Mouse (Mus musculus) brain, embryonic 14.5 days (tissue): Measurements from ENCODE around the gene Samhd1. TPM values are rescaled to one million over a fixed set of nuclear protein-coding genes. Genes with fewer than 3 reads are reported as not detected.
"Not testable (repeated sequence)": the region's sequence is repeated elsewhere in the genome, so short reads cannot be mapped to it uniquely, and the experiment has no call there.

Source experiments
- DNase-seq: peaks from one replicate; pipeline ENCODE4 v3.0.0-alpha.2; 2011; ENCODE audit warnings: low read depth
- CTCF ChIP-seq: fragments of 200-500 bp; IDR thresholded peaks from 2 replicates; pipeline ENCODE4 v1.5.1; 2012; ENCODE audit warnings: inconsistent platforms, mild to moderate bottlenecking, moderate library complexity, borderline replicate concordance; ENCODE audit not compliant: insufficient read depth, insufficient read length; ENCODE audit errors: extremely low read depth
- POLR2A ChIP-seq: fragments of 200-500 bp; IDR thresholded peaks from 2 replicates; pipeline ENCODE4 v1.6.1; 2012; ENCODE audit warnings: mild to moderate bottlenecking, inconsistent platforms, borderline replicate concordance; ENCODE audit not compliant: poor library complexity, insufficient read depth, insufficient read length, severe bottlenecking; ENCODE audit errors: extremely low read depth
- polyA plus RNA-seq: library from polyadenylated mRNA; depleted of rRNA; stranded (reverse); fragments of >200 nt; gene quantifications from 2 replicates; pipeline ENCODE4 v1.2.3, GENCODE M21; 2012; rRNA removed

The Samhd1 gene
- polyA plus RNA-seq = 15.0 and 19.2 TPM in 2 replicates

- DNase-seq = peak; percentile 96
- TF ChIP-seq POLR2A = peak; percentile 42; the same call in 1 of the 2 replicates
- peak; percentile 16; the same call in 1 of the 2 replicates for TF ChIP-seq CTCF
Measured at GRCm38 (mm10) chr2:157135014-157135413, at the start of gene Samhd1. Gene Samhd1, minus strand, starts transcription at chr2:157135265.

- no peak for TF ChIP-seq POLR2A
- TF ChIP-seq CTCF = no peak
- no peak for DNase-seq
Measured at GRCm38 (mm10) chr2:157178167-157178566, 43.1 kb upstream of the Samhd1 start.

GRCm38 (mm10) chr2:157176248-157176647 is 41.2 kb upstream of the Samhd1 start:
- no peak for DNase-seq

GRCm38 (mm10) chr2:157174416-157174815 is 39.4 kb upstream of the Samhd1 start:
- no peak for DNase-seq
- no peak for TF ChIP-seq CTCF
- TF ChIP-seq POLR2A = no peak

More at GRCm38 (mm10) chr2:157176248-157176647, 41.2 kb upstream of the Samhd1 start:
- TF ChIP-seq CTCF = no peak
- TF ChIP-seq POLR2A = no peak

GRCm38 (mm10) chr2:157173555-157173954 is 38.5 kb upstream of the Samhd1 start:
- TF ChIP-seq POLR2A = no peak
- TF ChIP-seq CTCF = no peak
- no peak for DNase-seq

- TF ChIP-seq CTCF (no peak), POLR2A (no peak)
Measured at GRCm38 (mm10) chr2:157172984-157173383, 37.9 kb upstream of the Samhd1 start.

GRCm38 (mm10) chr2:157170626-157171025 is 35.6 kb upstream of the Samhd1 start:
- peak; percentile 12 for DNase-seq
- TF ChIP-seq CTCF = no peak
- TF ChIP-seq POLR2A = no peak

More at GRCm38 (mm10) chr2:157172984-157173383, 37.9 kb upstream of the Samhd1 start:
- DNase-seq = no peak

- DNase-seq = peak; percentile 84
- TF ChIP-seq POLR2A (no peak), CTCF (no peak)
Measured at GRCm38 (mm10) chr2:157170166-157170565, 35.1 kb upstream of the Samhd1 start.

GRCm38 (mm10) chr2:157166371-157167080 is 31.5 kb upstream of the Samhd1 start:
- TF ChIP-seq POLR2A (no peak), CTCF (no peak)
- no peak for DNase-seq

GRCm38 (mm10) chr2:157165312-157166224 is 30.5 kb upstream of the Samhd1 start:
- DNase-seq = not testable (repeated sequence)

- TF ChIP-seq POLR2A (no peak), CTCF (no peak)
- no peak for DNase-seq
Measured at GRCm38 (mm10) chr2:157164101-157164500, 29.0 kb upstream of the Samhd1 start.
